Mouse (Mus musculus) small intestine, adult 2 months (tissue): ENCODE data around the gene Mras.

Experiments used
- CTCF ChIP-seq: fragments of 200-500 bp; IDR thresholded peaks from 2 replicates; pipeline ENCODE4 v1.5.1; 2012; ENCODE audit warnings: low read depth, mild to moderate bottlenecking, control low read depth, inconsistent platforms, low read length, moderate library complexity, mixed read lengths; ENCODE audit not compliant: insufficient replicate concordance, insufficient read length; ENCODE audit errors: extremely low read depth
- POLR2A ChIP-seq: fragments of 200-500 bp; IDR thresholded peaks from 2 replicates; pipeline ENCODE4 v1.6.1; 2012; ENCODE audit warnings: low read depth, mild to moderate bottlenecking, control low read depth, inconsistent platforms, low read length, moderate library complexity

DNA sequence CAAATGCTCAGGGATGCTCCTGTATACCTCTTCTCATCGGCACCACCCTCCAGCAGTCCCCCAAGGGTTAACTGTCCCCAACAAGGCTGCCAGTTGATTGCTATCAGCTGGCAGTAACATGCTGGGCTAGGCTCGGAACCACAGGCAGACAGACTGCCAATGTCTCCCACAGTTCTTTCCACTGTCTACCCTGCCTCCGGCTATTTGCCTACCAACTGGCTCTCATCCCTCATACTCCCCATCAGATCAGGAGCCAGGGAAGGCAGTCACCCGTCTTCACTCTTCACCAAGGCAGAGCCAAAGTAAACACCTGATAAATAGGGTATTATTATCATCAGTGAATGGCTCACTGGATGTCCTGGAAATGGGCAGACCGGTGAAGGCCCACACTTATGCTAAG, 82.4 kb downstream of the Mras start:
- TF ChIP-seq CTCF (no peak), POLR2A (no peak)
